Mouse (Mus musculus): ENCODE data around the gene Cyp46a1. TPM values are rescaled to one million over a fixed set of nuclear protein-coding genes. Genes with fewer than 3 reads are reported as not detected.

The Cyp46a1 gene
- total and polyA plus RNA-seq, 3 experiments: not detected

DNA sequence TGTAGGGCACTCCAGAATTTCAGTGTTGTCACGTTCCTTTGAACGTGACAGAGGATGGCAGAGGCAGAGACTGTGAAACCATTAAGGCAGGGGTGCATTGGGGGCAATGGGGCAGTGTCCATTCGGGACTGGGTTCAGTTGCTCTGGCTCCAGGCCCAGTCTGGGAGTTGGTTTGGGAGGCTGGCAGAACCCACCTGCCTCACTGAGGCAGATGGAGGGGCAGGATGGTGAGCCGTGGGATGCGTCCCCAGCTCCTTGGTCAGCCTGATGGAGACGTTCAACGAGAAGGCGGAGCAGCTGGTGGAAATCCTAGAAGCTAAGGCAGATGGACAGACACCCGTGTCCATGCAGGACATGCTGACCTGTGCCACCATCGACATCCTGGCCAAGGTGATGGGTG is 16.8 kb downstream of the Cyp46a1 start:
- Histone ChIP-seq H3K9ac (ENCODE audit: control insufficient read depth, low read depth, low read length, poor library complexity, severe bottlenecking) (no peak overlapping the region), H3K27me3 (ENCODE audit: control insufficient read depth in 1 of 2, insufficient read depth in 2 of 2, low read length in 2 of 2) (no peaks in the 10 kb centered on the region), H3K79me2 (ENCODE audit: control insufficient read depth, insufficient read depth, low read length, poor library complexity) (no peaks in the 10 kb centered on the region), H3K36me3 (ENCODE audit: control insufficient read depth in 1 of 2, insufficient read depth in 2 of 2, low read length in 2 of 2) (no peaks in the 10 kb centered on the region), H3K4me3 (ENCODE audit: control insufficient read depth in 1 of 2, insufficient read depth in 1 of 2, low read depth in 2 of 2, low read length in 2 of 2) (no peak overlapping the region), H3K27ac (ENCODE audit: control insufficient read depth, low read depth, low read length) (no peak overlapping the region), H3K4me1 (ENCODE audit: control insufficient read depth in 1 of 2, insufficient read depth in 2 of 2, low read length in 2 of 2) (no peaks in the 10 kb centered on the region), H3K9me3 (replicated peaks; ENCODE audit: insufficient read depth, low read length) (no peaks in the 10 kb centered on the region)
- DNase-seq (ENCODE audit: low read depth, low spot score): no peak
- TF ChIP-seq CHD1 (IDR thresholded peaks at IDR 0.05; ENCODE audit: low read depth, low read length) (no peak), RAD21 (IDR thresholded peaks at IDR 0.05; ENCODE audit: low read depth, low read length) (no peak), ZC3H11A (IDR thresholded peaks at IDR 0.05; ENCODE audit: low read depth, low read length) (no peak), GATA1 (IDR thresholded peaks at IDR 0.05; ENCODE audit: low read depth, low read length) (no peak), JUND (IDR thresholded peaks at IDR 0.05; ENCODE audit: low read depth, low read length) (no peak), UBTF (IDR thresholded peaks at IDR 0.05; ENCODE audit: borderline replicate concordance, insufficient read depth, low read depth, low read length) (no peak), BHLHE40 (IDR thresholded peaks at IDR 0.05; ENCODE audit: borderline replicate concordance, low read depth, low read length) (no peak), POLR2AphosphoS2 (IDR thresholded peaks at IDR 0.05; ENCODE audit: low read length) (no peak), TCF12 (IDR thresholded peaks at IDR 0.05; ENCODE audit: low read depth, low read length) (no peak), RCOR1 (IDR thresholded peaks at IDR 0.05; ENCODE audit: low read depth, low read length) (no peak), E2F4 (IDR thresholded peaks at IDR 0.05; ENCODE audit: borderline replicate concordance, low read depth, low read length) (no peak), CHD2 (IDR thresholded peaks at IDR 0.05; ENCODE audit: low read length) (no peak), KAT2A (conservative IDR thresholded peaks at IDR 0.05; ENCODE audit: low read depth, low read length) (no peak), SMC3 (IDR thresholded peaks at IDR 0.05; ENCODE audit: low read depth, low read length) (no peak)

DNA sequence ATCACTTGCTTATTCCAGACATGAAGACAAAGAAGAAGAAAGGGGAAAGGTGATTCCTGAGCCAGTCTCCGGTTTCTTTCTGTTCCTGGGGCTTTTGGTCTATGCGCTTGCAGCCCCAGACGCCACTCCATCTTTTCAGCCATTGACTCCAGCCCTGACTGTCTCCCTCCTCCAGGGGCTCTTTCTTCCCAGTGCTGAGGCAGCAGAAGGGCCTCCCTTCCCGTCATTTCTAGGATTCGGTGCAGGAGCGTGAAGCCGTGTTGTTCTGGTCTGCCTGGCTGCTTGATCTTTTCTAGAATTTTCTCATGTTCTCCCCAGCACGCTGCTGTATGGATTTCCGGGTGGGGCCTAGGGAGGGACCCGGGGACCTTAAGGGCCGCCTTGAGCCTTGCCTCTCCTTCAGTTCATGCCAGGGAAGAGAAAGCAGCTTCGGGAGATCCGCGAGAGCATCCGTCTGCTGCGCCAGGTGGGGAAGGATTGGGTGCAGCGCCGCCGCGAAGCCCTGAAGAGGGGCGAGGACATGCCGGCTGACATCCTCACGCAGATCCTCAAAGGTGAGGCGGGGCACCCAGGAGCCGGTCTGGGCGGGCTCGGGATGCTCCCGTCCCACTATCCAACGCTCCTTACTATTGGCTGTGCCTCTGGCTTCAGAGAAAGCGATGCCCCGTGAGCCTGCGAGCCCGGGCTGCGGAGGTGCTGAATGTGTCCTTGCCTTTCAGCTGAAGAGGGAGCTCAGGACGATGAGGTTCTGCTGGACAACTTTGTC is 18.4 kb downstream of the Cyp46a1 start:
- Histone ChIP-seq H3K36me3 (ENCODE audit: control insufficient read depth in 1 of 2, insufficient read depth in 2 of 2, low read length in 2 of 2) (no peaks in the 10 kb centered on the region), H3K79me2 (ENCODE audit: control insufficient read depth, insufficient read depth, low read length, poor library complexity) (no peaks in the 10 kb centered on the region), H3K9ac (ENCODE audit: control insufficient read depth, low read depth, low read length, poor library complexity, severe bottlenecking) (no peak overlapping the region), H3K27ac (ENCODE audit: control insufficient read depth, low read depth, low read length) (no peak overlapping the region), H3K4me3 (ENCODE audit: control insufficient read depth in 1 of 2, insufficient read depth in 1 of 2, low read depth in 2 of 2, low read length in 2 of 2) (no peak overlapping the region), H3K4me1 (ENCODE audit: control insufficient read depth in 1 of 2, insufficient read depth in 2 of 2, low read length in 2 of 2) (no peaks in the 10 kb centered on the region), H3K9me3 (replicated peaks; ENCODE audit: insufficient read depth, low read length) (no peaks in the 10 kb centered on the region), H3K27me3 (ENCODE audit: control insufficient read depth in 1 of 2, insufficient read depth in 2 of 2, low read length in 2 of 2) (no peaks in the 10 kb centered on the region)
- DNase-seq (ENCODE audit: low read depth, low spot score): no peak
- TF ChIP-seq RCOR1 (IDR thresholded peaks at IDR 0.05; ENCODE audit: low read depth, low read length): no peak
- TF ChIP-seq ZNF384 (IDR thresholded peaks at IDR 0.05; ENCODE audit: low read depth, low read length): no peak
- TF ChIP-seq MAFK (IDR thresholded peaks at IDR 0.05; ENCODE audit: borderline replicate concordance, low read depth, low read length): no peak
- TF ChIP-seq POLR2AphosphoS2 (IDR thresholded peaks at IDR 0.05; ENCODE audit: low read length): no peak
- TF ChIP-seq CHD2 (IDR thresholded peaks at IDR 0.05; ENCODE audit: low read length): no peak
- no peak for TF ChIP-seq ZKSCAN1 (IDR thresholded peaks at IDR 0.05; ENCODE audit: low read depth, low read length)
- TF ChIP-seq USF2 (IDR thresholded peaks at IDR 0.05; ENCODE audit: borderline replicate concordance in 1 of 2, insufficient read depth in 1 of 2, low read depth in 1 of 2, low read length in 2 of 2): no peak
- no peak for TF ChIP-seq ETS1 (IDR thresholded peaks at IDR 0.05; ENCODE audit: low read depth, low read length)
- no peak for TF ChIP-seq KAT2A (conservative IDR thresholded peaks at IDR 0.05; ENCODE audit: low read depth, low read length)
- no peak for TF ChIP-seq UBTF (IDR thresholded peaks at IDR 0.05; ENCODE audit: borderline replicate concordance, insufficient read depth, low read depth, low read length)
- no peak for TF ChIP-seq JUND (IDR thresholded peaks at IDR 0.05; ENCODE audit: low read depth, low read length)
- TF ChIP-seq ELF1 (IDR thresholded peaks at IDR 0.05; ENCODE audit: low read depth, low read length): no peak
- TF ChIP-seq NELFE (IDR thresholded peaks at IDR 0.05; ENCODE audit: low read depth, low read length): no peak
- TF ChIP-seq USF1 (IDR thresholded peaks at IDR 0.05; ENCODE audit: low read depth, low read length): no peak
- no peak for TF ChIP-seq E2F4 (IDR thresholded peaks at IDR 0.05; ENCODE audit: borderline replicate concordance, low read depth, low read length)
- no peak for TF ChIP-seq MAX (IDR thresholded peaks at IDR 0.05; ENCODE audit: low read length)
- no peak for TF ChIP-seq GATA1 (IDR thresholded peaks at IDR 0.05; ENCODE audit: low read depth, low read length)
- TF ChIP-seq SIN3A (IDR thresholded peaks at IDR 0.05; ENCODE audit: low read length): no peak
- no peak for TF ChIP-seq MXI1 (IDR thresholded peaks at IDR 0.05; ENCODE audit: low read depth, low read length)
- TF ChIP-seq TBP (IDR thresholded peaks at IDR 0.05; ENCODE audit: low read depth, low read length): no peak

Measured in MEL (cell line).